Mouse (Mus musculus) heart, postnatal 0 days (tissue): ENCODE measurements at regions not wholly inside any gene's neighbourhood (a gene's known extent, or its start where the extent isn't known, plus 50 kb on each side); places are given as distances from the start of the nearest gene placed in this dataset.

Experiments
- ATAC-seq: fragments of 200-750 bp; cut with Nextera tagmentation; 2 replicates; pipeline ENCODE4 v1.8.0; 2017; ENCODE audit warnings: low read depth, moderate number of reproducible peaks, moderate library complexity; ENCODE audit not compliant: insufficient read depth
- DNase-seq: peaks from one replicate; pipeline ENCODE4 v3.0.0-alpha.2; 2016; ENCODE audit warnings: low spot score
- H3K27ac ChIP-seq: fragments of 300-500 bp; sonication (generic); 2 replicates; pipeline ENCODE4 v1.5.1; 2014; ENCODE audit warnings: low read depth, mild to moderate bottlenecking
- H3K27me3 ChIP-seq: fragments of 300-500 bp; sonication (generic); 2 replicates; pipeline ENCODE4 v1.6.1; 2014; ENCODE audit warnings: low read length, mixed read lengths; ENCODE audit not compliant: control insufficient read depth, insufficient read depth
- H3K36me3 ChIP-seq: fragments of 300-500 bp; sonication (generic); replicated peaks from 2 replicates; pipeline ENCODE4 v1.6.1; 2014; ENCODE audit warnings: low read length, mixed read lengths; ENCODE audit not compliant: control insufficient read depth, insufficient read depth
- H3K4me1 ChIP-seq: fragments of 300-500 bp; sonication (generic); 2 replicates; pipeline ENCODE4 v1.6.1; 2014; ENCODE audit warnings: antibody characterized with exemption; ENCODE audit not compliant: control insufficient read depth, insufficient read depth
- H3K4me2 ChIP-seq: fragments of 300-500 bp; sonication (generic); 2 replicates; pipeline ENCODE4 v1.6.1; 2014; ENCODE audit warnings: low read depth, mild to moderate bottlenecking, low read length, moderate library complexity
- H3K4me3 ChIP-seq: fragments of 300-500 bp; sonication (generic); 2 replicates; pipeline ENCODE4 v1.5.1; 2014; ENCODE audit warnings: low read depth, low read length
- H3K9ac ChIP-seq: fragments of 300-500 bp; sonication (generic); replicated peaks from 2 replicates; pipeline ENCODE4 v1.6.1; 2014; ENCODE audit warnings: low read depth, low read length, mixed read lengths
- H3K9me3 ChIP-seq: fragments of 300-500 bp; sonication (generic); replicated peaks from 2 replicates; pipeline ENCODE4 v1.6.1; 2016; ENCODE audit warnings: low read length; ENCODE audit not compliant: control insufficient read depth
- CTCF ChIP-seq: IDR thresholded peaks from 2 replicates; pipeline ENCODE4 v1.5.1; 2016; ENCODE audit warnings: antibody characterized with exemption, control low read depth, low read depth
- EP300 ChIP-seq: IDR thresholded peaks from 2 replicates; pipeline ENCODE4 v1.6.1; 2016; ENCODE audit warnings: antibody characterized with exemption, low read depth
- WGBS: fragments of 180-500 bp; shearing (Covaris S2); extraction: QIAGEN DNeasy Blood & Tissue Kit; methylation state at CpG from one replicate; pipeline ENCODE4 v1.1.7; 2014; 5-methylcytosine and 5-hydroxymethylcytosine counted together

DNA sequence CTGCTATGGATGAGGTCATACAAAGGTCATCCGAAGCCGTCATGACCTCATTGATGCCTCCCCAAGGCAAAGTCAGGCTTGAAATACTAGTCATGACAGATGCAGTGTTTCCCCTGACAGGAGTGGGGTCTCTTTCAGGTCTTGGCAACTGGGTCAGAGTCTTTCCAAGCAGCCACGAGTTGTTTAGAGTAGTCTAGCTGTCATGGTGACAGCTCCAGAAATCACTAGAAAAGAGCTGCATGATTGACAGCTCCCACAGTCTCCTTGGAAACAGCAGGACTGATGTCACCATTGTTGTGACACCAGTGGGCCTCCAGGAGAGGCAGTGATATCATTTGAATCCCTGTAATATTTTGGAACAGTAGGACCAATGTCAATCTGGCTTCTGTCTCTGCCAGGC, 1144.6 kb upstream of the Gulo start:
- Histone ChIP-seq H3K4me1 (no peaks in the 10 kb centered on the region), H3K27ac (no peak overlapping the region), H3K27me3 (no peaks in the 10 kb centered on the region), H3K4me3 (no peak overlapping the region), H3K4me2 (no peak overlapping the region), H3K36me3 (no peaks in the 10 kb centered on the region), H3K9ac (no peak overlapping the region), H3K9me3 (no peaks in the 10 kb centered on the region)
- WGBS: 24% methylated on average over 3 of the region's 3 CpGs
- TF ChIP-seq EP300: no peak
- TF ChIP-seq CTCF: no peak
- ATAC-seq (peak; percentile 8; the same call in 1 of the 2 replicates), DNase-seq (no peak)

DNA sequence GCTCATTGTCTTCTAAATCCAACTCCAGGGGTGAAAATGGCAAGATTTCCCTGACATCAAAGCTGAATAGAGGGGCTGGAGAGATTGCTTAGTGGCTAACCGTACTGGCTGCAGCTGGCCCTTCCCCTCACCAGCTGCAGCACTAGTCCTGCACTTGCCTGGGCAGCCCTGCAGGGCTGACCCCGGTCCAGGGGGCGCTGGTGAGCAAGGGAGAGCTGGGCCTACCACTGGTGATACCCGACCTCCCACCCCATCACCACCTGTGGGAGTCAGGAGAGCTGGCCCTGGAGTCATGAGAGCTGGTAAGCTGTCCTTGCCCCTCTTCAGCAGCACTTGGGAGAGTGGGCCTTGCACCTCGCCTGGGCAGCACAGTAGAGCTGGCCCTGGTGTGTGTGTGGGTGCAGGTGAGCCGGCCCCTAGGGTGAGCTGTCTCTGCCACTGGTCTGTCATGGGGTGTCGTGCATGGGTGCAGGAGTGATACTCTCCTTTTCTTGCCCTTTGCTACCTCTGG, 1141.0 kb upstream of the Gulo start:
- TF ChIP-seq CTCF: no peak
- no peak for TF ChIP-seq EP300
- no peak for DNase-seq
- 49% methylated on average over 7 of the region's 7 CpGs for WGBS

DNA sequence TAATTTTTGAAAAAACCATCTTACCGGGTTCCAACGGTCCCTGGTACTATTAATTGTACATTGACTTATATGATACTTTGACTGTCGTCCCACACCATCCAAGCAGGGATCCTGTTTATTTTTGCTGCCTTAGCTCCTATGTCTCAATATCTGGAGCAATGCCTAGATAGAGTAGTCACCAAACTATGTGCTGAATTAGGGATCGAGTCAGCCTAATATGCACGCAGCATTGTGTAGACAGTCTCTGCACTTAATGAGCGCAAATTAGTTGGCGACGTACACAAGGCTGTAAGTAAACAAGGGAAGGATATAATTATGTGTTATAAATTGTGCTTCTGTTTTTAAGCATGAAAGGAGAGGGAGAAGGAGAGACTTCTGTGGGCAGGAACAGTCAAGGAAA, 1140.1 kb upstream of the Gulo start:
- Histone ChIP-seq H3K4me3 (no peak overlapping the region), H3K4me1 (no peaks in the 10 kb centered on the region), H3K27ac (no peak overlapping the region), H3K9me3 (no peaks in the 10 kb centered on the region), H3K4me2 (no peak overlapping the region), H3K27me3 (no peaks in the 10 kb centered on the region), H3K36me3 (no peaks in the 10 kb centered on the region), H3K9ac (no peak overlapping the region)
- no peak for TF ChIP-seq EP300
- TF ChIP-seq CTCF: no peak
- DNase-seq: no peak
- 82% methylated on average over 8 of the region's 8 CpGs for WGBS
- no peak for ATAC-seq

More for the DNA sequence above, 1141.0 kb upstream of the Gulo start:
- H3K4me2 ChIP-seq: no peak overlapping the region
- no peak overlapping the region for H3K4me3 ChIP-seq
- H3K9ac ChIP-seq: no peak overlapping the region
- no peaks in the 10 kb centered on the region for H3K4me1 ChIP-seq
- no peaks in the 10 kb centered on the region for H3K36me3 ChIP-seq
- no peaks in the 10 kb centered on the region for H3K27me3 ChIP-seq
- ATAC-seq: no peak
- H3K27ac ChIP-seq: no peak overlapping the region
- no peaks in the 10 kb centered on the region for H3K9me3 ChIP-seq

- TF ChIP-seq EP300 (no peak), CTCF (no peak)
- no peaks in the 10 kb centered on the region for H3K36me3 ChIP-seq
- no peak overlapping the region for H3K27ac ChIP-seq
- no peaks in the 10 kb centered on the region for H3K27me3 ChIP-seq
- ATAC-seq: no peak
- H3K4me2 ChIP-seq: no peak overlapping the region
- peaks cover 8% of the 10 kb centered on the region for H3K4me1 ChIP-seq
- H3K9me3 ChIP-seq: no peaks in the 10 kb centered on the region
- no peak overlapping the region for H3K9ac ChIP-seq
- no peak for DNase-seq
- 82% methylated on average over 12 of the region's 12 CpGs for WGBS
- no peak overlapping the region for H3K4me3 ChIP-seq
Observed at GRCm38 (mm10) chr14:67146602-67147001, 1137.6 kb upstream of the Gulo start.

GRCm38 (mm10) chr14:67145046-67145445, 1136.0 kb upstream of the Gulo start:
- no peaks in the 10 kb centered on the region for H3K9me3 ChIP-seq
- TF ChIP-seq EP300 (no peak), CTCF (no peak)
- no peaks in the 10 kb centered on the region for H3K27me3 ChIP-seq
- no peaks in the 10 kb centered on the region for H3K36me3 ChIP-seq
- ATAC-seq (no peak), DNase-seq (no peak)
- H3K4me1 ChIP-seq: peaks cover 16% of the 10 kb centered on the region
- H3K9ac ChIP-seq: no peak overlapping the region
- H3K27ac ChIP-seq: no peak overlapping the region
- WGBS: 84% methylated on average over 6 of the region's 6 CpGs
- H3K4me2 ChIP-seq: no peak overlapping the region
- H3K4me3 ChIP-seq: no peak overlapping the region

GRCm38 (mm10) chr14:67144461-67144985, 1135.5 kb upstream of the Gulo start:
- no peak for ATAC-seq
- H3K27ac ChIP-seq: no peak overlapping the region
- no peaks in the 10 kb centered on the region for H3K9me3 ChIP-seq
- DNase-seq: no peak
- no peak overlapping the region for H3K4me3 ChIP-seq
- peaks cover 16% of the 10 kb centered on the region for H3K4me1 ChIP-seq
- H3K9ac ChIP-seq: no peak overlapping the region
- H3K36me3 ChIP-seq: no peaks in the 10 kb centered on the region
- H3K27me3 ChIP-seq: no peaks in the 10 kb centered on the region
- TF ChIP-seq CTCF: no peak
- no peak for TF ChIP-seq EP300
- H3K4me2 ChIP-seq: no peak overlapping the region
- WGBS: 73% methylated on average over 4 of the region's 4 CpGs
